Mouse (Mus musculus) c-Kit-positive CD71-positive TER-119-positive erythroid progenitor cells, embryonic 14.5 days (primary cell): ENCODE results near the gene Gm10197.

Experiments
- DNase-seq: peaks from one replicate; pipeline ENCODE4 v3.0.0-alpha.2; 2013; ENCODE audit warnings: low spot score

Gene Gm10197

GRCm38 (mm10) chr19:53393646-53394045 is 22.1 kb upstream of the Gm10197 start:
- no peak for DNase-seq

- no peak for DNase-seq
Observed at GRCm38 (mm10) chr19:53392781-53393343, 21.3 kb upstream of the Gm10197 start.

GRCm38 (mm10) chr19:53391787-53392186 is 20.2 kb upstream of the Gm10197 start:
- no peak for DNase-seq

GRCm38 (mm10) chr19:53391386-53391785 is 19.8 kb upstream of the Gm10197 start:
- peak; percentile 33 for DNase-seq

- DNase-seq: peak; percentile 100
Observed at GRCm38 (mm10) chr19:53390495-53391007, 19.0 kb upstream of the Gm10197 start, which contains the start of gene Smndc1. TSS of gene Smndc1 (minus strand) at chr19:53390578.

- DNase-seq: peak; percentile 27
Observed at GRCm38 (mm10) chr19:53389851-53390431, 18.4 kb upstream of the Gm10197 start.

- DNase-seq: no peak
Observed at GRCm38 (mm10) chr19:53389417-53389816, 17.9 kb upstream of the Gm10197 start.

- DNase-seq: no peak
Observed at GRCm38 (mm10) chr19:53383336-53383735, 11.8 kb upstream of the Gm10197 start.

- no peak for DNase-seq
Observed at GRCm38 (mm10) chr19:53378421-53378820, 6.9 kb upstream of the Gm10197 start.

- no peak for DNase-seq
Observed at GRCm38 (mm10) chr19:53377652-53378051, 6.1 kb upstream of the Gm10197 start.

- DNase-seq: no peak
Observed at GRCm38 (mm10) chr19:53375816-53376215, 4.2 kb upstream of the Gm10197 start.

- no peak for DNase-seq
Observed at GRCm38 (mm10) chr19:53375299-53375698, 3.7 kb upstream of the Gm10197 start.

- no peak for DNase-seq
Observed at GRCm38 (mm10) chr19:53373570-53373969, 2.0 kb upstream of the Gm10197 start.

- DNase-seq: no peak
Observed at GRCm38 (mm10) chr19:53370233-53370632, 1.3 kb downstream of the Gm10197 start.

- peak; percentile 59 for DNase-seq
Observed at GRCm38 (mm10) chr19:53369469-53370043, 2.0 kb downstream of the Gm10197 start.

- no peak for DNase-seq
Observed at GRCm38 (mm10) chr19:53366881-53367280, 4.7 kb downstream of the Gm10197 start.

GRCm38 (mm10) chr19:53366057-53366775 is 5.3 kb downstream of the Gm10197 start:
- DNase-seq: no peak

- DNase-seq: no peak
Observed at GRCm38 (mm10) chr19:53364963-53365362, 6.6 kb downstream of the Gm10197 start.

GRCm38 (mm10) chr19:53364551-53364950 is 7.0 kb downstream of the Gm10197 start:
- DNase-seq: no peak

GRCm38 (mm10) chr19:53362967-53363366 is 8.6 kb downstream of the Gm10197 start:
- DNase-seq: peak; percentile 59

- DNase-seq: no peak
Observed at GRCm38 (mm10) chr19:53360265-53360958, 11.2 kb downstream of the Gm10197 start.
